Mouse (Mus musculus) activated CD4-positive, CD25-positive, alpha-beta regulatory T cell, adult 4 months (primary cell): ENCODE results near the gene Cyth3. TPM values are rescaled to one million over a fixed set of nuclear protein-coding genes. Genes with fewer than 3 reads are reported as not detected.
A peak's percentile ranks its signal among the peaks of the same experiment; 100 is the strongest.

ENCODE experiments used
- ATAC-seq: one replicate; pipeline ENCODE4 v1.8.0; 2017
- polyA plus RNA-seq, 2 experiments: library from polyadenylated mRNA; unstranded; fragments of 100-300 nt; shearing (Covaris generic); gene quantifications; one replicate each; pipeline ENCODE4 v1.2.1; 2017

Gene Cyth3
- polyA plus RNA-seq, 2 experiments from 2014 or later, result 30.3 to 32.8 TPM

GRCm38 (mm10) chr5:143616657-143617329 lies 5.5 kb upstream of the Cyth3 start:
- no peak for ATAC-seq

- no peak for ATAC-seq
These were observed 4.6 kb upstream of the Cyth3 start for GRCm38 (mm10) chr5:143617487-143618209.

GRCm38 (mm10) chr5:143618585-143618984 lies 3.7 kb upstream of the Cyth3 start:
- no peak for ATAC-seq

GRCm38 (mm10) chr5:143620196-143620595 lies 2.1 kb upstream of the Cyth3 start:
- ATAC-seq, result no peak

GRCm38 (mm10) chr5:143620941-143621340 lies 1.3 kb upstream of the Cyth3 start:
- no peak for ATAC-seq

- ATAC-seq, result no peak
These were observed 440 bp downstream of the Cyth3 start for GRCm38 (mm10) chr5:143622623-143623150.

- no peak for ATAC-seq
These were observed 1.4 kb downstream of the Cyth3 start for GRCm38 (mm10) chr5:143623356-143624295.

- ATAC-seq, result no peak
These were observed 2.2 kb downstream of the Cyth3 start for GRCm38 (mm10) chr5:143624449-143624848.

GRCm38 (mm10) chr5:143625497-143625896 lies 3.2 kb downstream of the Cyth3 start:
- ATAC-seq, result no peak

- ATAC-seq, result no peak
These were observed 3.8 kb downstream of the Cyth3 start for GRCm38 (mm10) chr5:143625940-143626588.

GRCm38 (mm10) chr5:143627507-143627906 lies 5.3 kb downstream of the Cyth3 start:
- no peak for ATAC-seq

GRCm38 (mm10) chr5:143627926-143628325 lies 5.7 kb downstream of the Cyth3 start:
- ATAC-seq, result no peak

- no peak for ATAC-seq
These were observed 7.4 kb downstream of the Cyth3 start for GRCm38 (mm10) chr5:143629686-143630085.

- ATAC-seq, result no peak
These were observed 8.0 kb downstream of the Cyth3 start for GRCm38 (mm10) chr5:143630214-143630613.

- peak; percentile 86 for ATAC-seq
These were observed 8.5 kb downstream of the Cyth3 start for GRCm38 (mm10) chr5:143630738-143631137.

- ATAC-seq, result no peak
These were observed 9.3 kb downstream of the Cyth3 start for GRCm38 (mm10) chr5:143631559-143631958.

GRCm38 (mm10) chr5:143632674-143633557 lies 10.7 kb downstream of the Cyth3 start:
- no peak for ATAC-seq

GRCm38 (mm10) chr5:143633558-143633871 lies 11.3 kb downstream of the Cyth3 start:
- no peak for ATAC-seq

GRCm38 (mm10) chr5:143633877-143634276 lies 11.6 kb downstream of the Cyth3 start:
- no peak for ATAC-seq

GRCm38 (mm10) chr5:143634550-143635112 lies 12.4 kb downstream of the Cyth3 start:
- no peak for ATAC-seq

GRCm38 (mm10) chr5:143635358-143635757 lies 13.1 kb downstream of the Cyth3 start:
- ATAC-seq, result no peak
